Mouse (Mus musculus) brain, embryonic 14.5 days (tissue): Measurements from ENCODE around the gene Zfhx3. TPM values are rescaled to one million over a fixed set of nuclear protein-coding genes. Genes with fewer than 3 reads are reported as not detected.

Source experiments
- DNase-seq: peaks from one replicate; pipeline ENCODE4 v3.0.0-alpha.2; 2011; ENCODE audit warnings: low read depth
- CTCF ChIP-seq: fragments of 200-500 bp; IDR thresholded peaks from 2 replicates; pipeline ENCODE4 v1.5.1; 2012; ENCODE audit warnings: inconsistent platforms, mild to moderate bottlenecking, moderate library complexity, borderline replicate concordance; ENCODE audit not compliant: insufficient read depth, insufficient read length; ENCODE audit errors: extremely low read depth
- POLR2A ChIP-seq: fragments of 200-500 bp; IDR thresholded peaks from 2 replicates; pipeline ENCODE4 v1.6.1; 2012; ENCODE audit warnings: mild to moderate bottlenecking, inconsistent platforms, borderline replicate concordance; ENCODE audit not compliant: poor library complexity, insufficient read depth, insufficient read length, severe bottlenecking; ENCODE audit errors: extremely low read depth
- polyA plus RNA-seq: library from polyadenylated mRNA; depleted of rRNA; stranded (reverse); fragments of >200 nt; gene quantifications from 2 replicates; pipeline ENCODE4 v1.2.3, GENCODE M21; 2012

Zfhx3 gene
- polyA plus RNA-seq, 1 experiment = 31.3 TPM

- TF ChIP-seq CTCF = no peak
- TF ChIP-seq POLR2A = no peak
- DNase-seq = peak; percentile 79
These were observed 303.8 kb downstream of the Zfhx3 start for GRCm38 (mm10) chr8:108246035-108246933.

DNA sequence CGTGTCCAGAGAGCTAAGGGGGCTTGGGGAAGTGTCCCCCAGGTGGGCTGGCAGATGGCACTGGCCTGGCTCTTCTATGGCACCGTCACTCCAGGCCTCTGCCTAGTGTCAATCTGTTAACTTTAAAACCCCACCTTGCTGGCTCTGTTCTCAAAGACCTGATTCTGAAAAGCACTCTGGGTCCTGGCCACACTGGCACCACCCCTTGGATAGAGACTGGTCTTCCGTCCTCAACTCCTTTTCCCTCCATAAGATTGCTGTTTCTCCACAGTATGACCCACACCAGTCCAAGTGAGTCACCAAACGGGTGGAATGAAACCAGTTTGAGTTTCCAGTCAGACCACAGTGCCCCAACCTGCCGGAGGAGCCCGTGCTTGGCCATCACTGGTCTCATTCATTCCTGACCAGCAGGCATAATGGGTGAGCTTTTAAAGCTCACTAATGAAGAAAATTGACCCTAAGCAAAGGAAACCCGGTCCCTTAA lies 304.5 kb downstream of the Zfhx3 start:
- TF ChIP-seq CTCF (no peak), POLR2A (no peak)
- no peak for DNase-seq

DNA sequence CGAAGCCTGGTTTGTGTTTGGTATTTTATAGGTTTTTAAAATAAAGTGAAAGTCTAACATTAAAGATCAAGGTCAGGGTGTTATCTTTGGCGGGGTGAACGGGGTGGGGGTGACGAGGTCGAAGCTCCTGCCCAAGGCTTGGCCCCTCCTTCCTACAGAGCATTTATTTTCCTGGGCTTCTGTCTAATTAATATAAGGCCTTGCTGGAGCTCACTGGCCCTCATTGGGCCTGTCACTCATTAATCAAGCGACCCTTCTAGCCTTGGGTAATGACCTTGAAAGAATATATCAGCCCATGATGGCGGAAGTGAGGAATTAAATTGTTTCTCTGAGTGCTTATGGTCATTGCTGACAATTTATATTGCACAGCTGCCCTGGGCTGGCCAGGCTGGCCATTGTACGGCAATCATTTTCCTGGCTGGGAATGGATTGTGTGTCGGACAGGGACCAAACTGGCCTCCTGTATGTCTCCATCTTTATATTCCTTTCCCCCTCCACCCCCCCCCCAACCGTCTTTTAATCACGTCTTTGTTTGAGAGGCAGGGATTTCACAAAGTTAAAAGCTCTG lies 322.2 kb downstream of the Zfhx3 start:
- TF ChIP-seq POLR2A (no peak), CTCF (no peak)

DNA sequence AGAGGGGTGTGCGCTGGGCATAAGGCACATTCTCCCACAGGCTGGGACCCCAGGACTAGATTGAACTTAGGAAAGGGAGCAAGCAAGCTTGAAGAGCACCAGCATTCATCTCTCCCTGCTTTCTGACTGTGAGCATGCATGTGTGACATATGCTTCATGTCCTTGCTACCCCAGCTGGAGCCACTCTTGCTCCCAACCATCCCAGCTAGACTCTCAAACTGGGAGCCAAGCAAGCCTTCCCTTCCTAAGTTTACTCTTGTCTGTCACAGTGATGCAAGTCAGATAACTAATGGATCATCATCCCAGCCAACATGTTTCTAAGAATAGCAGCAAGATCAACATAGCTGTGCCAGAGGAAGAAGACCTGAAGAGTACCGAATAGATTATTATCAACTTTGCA lies 335.5 kb downstream of the Zfhx3 start:
- TF ChIP-seq CTCF (no peak), POLR2A (no peak)
- DNase-seq = no peak

More for the DNA sequence above, 322.2 kb downstream of the Zfhx3 start:
- DNase-seq = peak; percentile 14

DNA sequence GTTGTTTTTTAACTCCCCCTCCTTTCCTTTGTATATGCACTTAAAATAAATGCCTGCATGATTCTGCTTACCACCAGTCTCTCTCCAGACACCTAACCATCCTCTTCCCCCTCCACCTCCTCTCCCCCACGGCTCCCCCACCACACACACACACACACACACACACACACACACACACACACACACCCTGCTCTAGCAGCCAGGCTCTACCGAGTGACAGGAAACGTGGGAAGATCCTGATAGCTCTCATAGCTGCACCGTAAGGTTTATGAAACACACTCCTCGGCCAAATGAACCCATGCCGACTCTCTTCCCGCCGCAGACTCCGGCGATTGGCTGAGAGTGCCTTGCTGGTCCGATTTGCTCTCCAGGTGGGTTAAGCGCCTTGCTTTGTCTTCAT lies 339.5 kb downstream of the Zfhx3 start:
- TF ChIP-seq POLR2A = no peak
- DNase-seq = peak; percentile 53

GRCm38 (mm10) chr8:108286117-108286516 lies 343.7 kb downstream of the Zfhx3 start:
- DNase-seq = peak; percentile 94
- no peak for TF ChIP-seq POLR2A
- no peak for TF ChIP-seq CTCF

DNA sequence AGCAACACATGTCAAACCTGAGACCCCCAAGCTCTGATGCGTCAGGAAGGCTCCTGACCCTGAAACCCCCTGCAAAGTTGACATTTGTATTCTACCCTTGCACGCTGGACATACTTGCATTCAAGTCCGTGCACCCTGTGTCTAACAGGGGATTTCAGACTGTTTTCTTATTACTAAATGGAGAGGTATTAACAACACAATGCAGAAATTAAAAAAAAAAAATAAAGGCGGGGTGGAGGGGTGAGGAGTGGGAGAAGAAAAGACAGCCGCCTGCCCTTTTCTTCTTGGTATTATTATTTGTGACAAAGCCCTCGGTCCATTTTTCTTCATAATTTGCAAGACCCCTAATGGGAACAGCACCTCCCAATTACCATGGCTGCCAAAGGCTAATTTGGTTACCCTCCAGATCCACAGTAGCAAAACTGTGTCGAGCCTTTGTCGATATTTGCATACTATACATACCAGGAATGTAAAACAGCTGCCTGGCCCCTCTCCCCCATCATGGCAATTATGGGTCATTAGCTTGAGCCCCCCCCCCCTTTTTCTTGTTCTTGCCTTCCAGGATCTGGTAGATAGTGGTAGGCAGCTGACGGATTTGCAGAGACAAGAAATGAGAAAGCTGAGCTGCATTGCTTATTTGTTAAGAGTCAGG lies 358.6 kb downstream of the Zfhx3 start:
- TF ChIP-seq CTCF (no peak), POLR2A (no peak)

GRCm38 (mm10) chr8:108301654-108302053 lies 359.2 kb downstream of the Zfhx3 start:
- TF ChIP-seq CTCF = no peak
- no peak for TF ChIP-seq POLR2A
- DNase-seq = peak; percentile 37

More for the DNA sequence above, 358.6 kb downstream of the Zfhx3 start:
- peak; percentile 92 for DNase-seq

GRCm38 (mm10) chr8:108305368-108305767 lies 362.9 kb downstream of the Zfhx3 start:
- TF ChIP-seq POLR2A (no peak), CTCF (no peak)
- no peak for DNase-seq

DNA sequence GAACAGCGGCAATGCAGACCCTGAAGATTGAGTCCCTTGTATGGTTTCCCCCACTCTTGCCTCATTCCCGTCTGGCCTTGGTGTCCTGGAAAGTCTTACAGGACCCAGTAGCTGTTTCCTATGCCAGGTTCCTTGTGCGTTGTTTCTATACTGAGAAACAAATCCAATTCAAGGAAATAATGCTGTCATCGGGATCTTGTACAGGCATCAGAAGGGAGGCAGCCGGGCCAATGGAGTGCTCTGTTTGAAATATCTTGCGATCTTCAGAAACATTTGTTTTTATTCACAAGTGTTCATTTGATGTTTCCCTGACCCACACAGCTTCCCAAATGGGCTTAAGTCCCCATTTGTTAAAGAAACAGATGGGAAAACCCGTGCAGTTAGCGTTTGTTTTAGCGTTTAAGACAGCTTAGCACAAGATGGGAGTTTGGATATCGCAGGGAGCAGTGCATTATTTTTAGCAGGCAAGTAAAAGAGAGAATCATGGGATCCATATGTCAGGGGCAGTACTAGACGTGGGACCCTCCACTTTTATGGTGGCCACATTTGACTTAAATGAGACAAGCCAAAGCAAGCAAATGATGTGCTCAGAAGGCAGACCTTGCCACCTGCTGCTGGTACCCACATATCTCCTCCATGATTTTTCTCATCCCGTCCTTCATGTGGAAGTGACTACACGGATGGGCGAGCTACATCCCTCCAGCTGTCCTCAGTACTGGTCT lies 367.2 kb downstream of the Zfhx3 start:
- TF ChIP-seq POLR2A (no peak), CTCF (no peak)
- no peak for DNase-seq

- DNase-seq = peak; percentile 81
- TF ChIP-seq CTCF (no peak), POLR2A (no peak)
These were observed 372.6 kb downstream of the Zfhx3 start for GRCm38 (mm10) chr8:108315046-108315445.
